Mouse (Mus musculus): ENCODE results near the gene Arhgap45. TPM values are rescaled to one million over a fixed set of nuclear protein-coding genes. Genes with fewer than 3 reads are reported as not detected.
A peak's percentile ranks its signal among the peaks of the same experiment; 100 is the strongest.

The Arhgap45 gene
- polyA plus RNA-seq (2016; fragmentation: Nextera tagmentation; extraction: Ambion mirVana): 3.4 and 3.6 TPM in 2 replicates

DNA sequence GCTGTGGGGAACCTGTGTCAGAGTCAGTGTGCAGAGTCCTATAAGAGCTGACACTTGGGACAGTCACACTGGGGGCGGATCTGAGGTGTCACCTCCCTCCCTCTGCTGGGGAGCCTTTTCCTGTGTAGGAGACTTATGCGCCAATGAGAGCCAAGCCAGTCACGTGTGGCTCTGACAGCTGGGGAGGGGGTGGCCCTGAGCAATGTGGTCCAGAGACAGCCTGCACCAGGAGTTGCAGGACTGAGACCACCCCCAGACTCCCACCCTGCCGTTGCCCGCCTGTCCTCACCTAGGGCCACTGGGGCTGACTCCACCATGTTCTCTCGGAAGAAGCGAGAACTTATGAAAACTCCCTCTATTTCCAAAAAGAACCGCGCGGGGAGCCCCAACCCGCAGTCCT lies at the start of gene Arhgap45:
Gene Arhgap45, plus strand, starts transcription at position 143 of the 400 bp plus-strand sequence.
- Histone ChIP-seq H3K4me2 (no peak within 1 kb of the TSS), H3K4me3 (replicated peaks) (0 out of 2 replicates have a peak within 1 kb of the TSS, but pooled peaks have one; percentile 3), H3K27me3 (peaks cover 86% of the 10 kb centered on the region), H3K4me1 (peaks cover 16% of the 10 kb centered on the region; the same call in 1 of the 2 replicates), H3K27ac (no peak within 1 kb of the TSS), H3K9me3 (no peaks in the 10 kb centered on the region), H3K36me3 (replicated peaks) (no peaks in the 10 kb centered on the region; the same call in 1 of the 2 replicates), H3K9ac (no peak within 1 kb of the TSS)
- no peak for ATAC-seq (ENCODE audit: low FRiP score)
- WGBS: 73% methylated on average over 11 of the region's 11 CpGs

GRCm38 (mm10) chr10:79966886-79967400 lies 49.5 kb upstream of the Arhgap45 start:
- ATAC-seq (ENCODE audit: low FRiP score): no peak
- H3K9ac ChIP-seq: no peak overlapping the region
- no peak overlapping the region for H3K27ac ChIP-seq
- H3K36me3 ChIP-seq (replicated peaks): peaks cover 66% of the 10 kb centered on the region
- no peak overlapping the region for H3K4me3 ChIP-seq (replicated peaks)
- H3K4me2 ChIP-seq: no peak overlapping the region
- H3K27me3 ChIP-seq: peaks cover 33% of the 10 kb centered on the region
- H3K9me3 ChIP-seq: no peaks in the 10 kb centered on the region
- H3K4me1 ChIP-seq: peaks cover 8% of the 10 kb centered on the region
- WGBS: 90% methylated on average over 5 of the region's 5 CpGs

DNA sequence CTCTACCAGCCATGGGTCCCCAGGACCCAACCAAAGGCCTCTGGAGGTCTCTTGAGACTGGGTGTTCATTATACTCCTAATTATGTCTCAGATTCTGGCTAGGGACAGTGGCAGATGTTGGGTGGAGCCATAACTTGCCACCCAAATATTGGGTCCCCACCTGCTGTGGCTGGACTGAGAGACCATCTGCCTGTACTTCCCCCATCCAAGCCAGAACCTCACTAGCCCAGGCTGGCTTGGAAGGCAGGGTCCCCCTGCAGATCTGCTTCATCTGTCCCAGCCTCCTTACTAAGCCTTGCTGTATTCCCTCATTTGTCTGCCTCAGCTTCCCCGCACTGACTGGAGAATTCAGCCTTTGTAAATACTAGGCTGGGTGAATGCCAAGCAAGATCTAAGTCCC lies 48.3 kb upstream of the Arhgap45 start:
- no peak overlapping the region for H3K4me3 ChIP-seq (replicated peaks)
- no peak overlapping the region for H3K27ac ChIP-seq
- no peak overlapping the region for H3K9ac ChIP-seq
- peaks cover 8% of the 10 kb centered on the region for H3K4me1 ChIP-seq
- H3K36me3 ChIP-seq (replicated peaks): peaks cover 54% of the 10 kb centered on the region
- H3K4me2 ChIP-seq: no peak overlapping the region
- H3K27me3 ChIP-seq: peaks cover 46% of the 10 kb centered on the region
- H3K9me3 ChIP-seq: no peaks in the 10 kb centered on the region
- 96% methylated on average over 1 of the region's 1 CpGs for WGBS
- no peak for ATAC-seq (ENCODE audit: low FRiP score)

DNA sequence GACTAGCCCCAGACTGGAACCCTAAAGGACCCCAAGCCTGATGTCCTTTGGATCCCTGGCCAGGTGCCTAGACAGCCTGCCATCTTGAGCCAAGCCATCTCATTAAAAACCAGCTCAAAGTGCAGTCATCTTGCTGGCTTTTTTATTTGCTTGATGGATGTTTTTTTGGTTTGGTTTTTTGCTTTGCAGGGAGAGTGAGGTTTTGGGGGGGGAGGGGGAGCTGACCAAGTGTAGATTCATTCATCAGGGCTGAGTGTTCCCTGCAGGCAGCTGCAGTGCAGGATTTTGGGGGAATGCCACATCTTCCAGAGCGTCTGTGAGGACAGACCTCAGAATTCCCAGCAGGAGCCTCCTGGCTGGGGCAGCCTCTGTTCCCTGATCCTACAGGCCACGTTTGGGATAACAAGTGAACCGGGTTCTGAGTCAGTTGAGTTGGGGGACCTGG lies 47.3 kb upstream of the Arhgap45 start:
- Histone ChIP-seq H3K9ac (no peak overlapping the region), H3K4me3 (replicated peaks) (no peak overlapping the region), H3K27ac (no peak overlapping the region), H3K36me3 (replicated peaks) (peaks cover 49% of the 10 kb centered on the region), H3K4me1 (peaks cover 8% of the 10 kb centered on the region), H3K27me3 (peaks cover 51% of the 10 kb centered on the region), H3K4me2 (no peak overlapping the region), H3K9me3 (no peaks in the 10 kb centered on the region)
- WGBS: 7% methylated on average over 3 of the region's 3 CpGs
- ATAC-seq (ENCODE audit: low FRiP score): no peak

- H3K27ac ChIP-seq: no peak within 1 kb of the TSS
- peak within 1 kb of the TSS; percentile 21 for H3K9ac ChIP-seq
- 8% methylated on average over 47 of the region's 47 CpGs for WGBS
- H3K4me1 ChIP-seq: peaks cover 8% of the 10 kb centered on the region
- no peak for ATAC-seq (ENCODE audit: low FRiP score)
- H3K4me2 ChIP-seq: peak within 1 kb of the TSS; percentile 57
- no peaks in the 10 kb centered on the region for H3K9me3 ChIP-seq
- peaks cover 51% of the 10 kb centered on the region for H3K27me3 ChIP-seq
- peaks cover 43% of the 10 kb centered on the region for H3K36me3 ChIP-seq (replicated peaks)
- H3K4me3 ChIP-seq (replicated peaks): peak within 1 kb of the TSS; percentile 37
Measured at GRCm38 (mm10) chr10:79970415-79971182, 45.9 kb upstream of the Arhgap45 start, which contains the start of gene Grin3b. Gene Grin3b (plus strand): TSS chr10:79970715.

DNA sequence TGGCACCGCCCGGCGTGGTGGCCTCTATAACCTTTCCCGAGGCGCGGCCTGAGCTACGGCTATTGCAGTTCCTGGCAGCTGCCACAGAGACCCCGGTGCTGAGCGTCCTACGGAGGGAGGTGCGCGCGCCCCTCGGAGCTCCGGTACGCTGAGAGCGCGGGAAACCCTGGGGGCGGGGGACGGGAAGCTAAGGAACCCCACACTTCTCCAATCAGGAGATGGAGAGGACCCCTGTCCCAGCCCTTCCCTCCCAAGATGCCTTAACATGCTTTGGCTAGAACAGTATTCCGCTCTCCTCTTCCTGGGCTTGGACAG lies 45.3 kb upstream of the Arhgap45 start:
- Histone ChIP-seq H3K27me3 (peaks cover 51% of the 10 kb centered on the region), H3K36me3 (replicated peaks) (peaks cover 43% of the 10 kb centered on the region), H3K9ac (peak overlapping the region; percentile 21), H3K9me3 (no peaks in the 10 kb centered on the region), H3K4me2 (peak overlapping the region; percentile 57), H3K4me1 (peaks cover 8% of the 10 kb centered on the region), H3K4me3 (replicated peaks) (peak overlapping the region; percentile 37), H3K27ac (no peak overlapping the region)
- WGBS: 3% methylated on average over 21 of the region's 21 CpGs
- ATAC-seq (ENCODE audit: low FRiP score): no peak

DNA sequence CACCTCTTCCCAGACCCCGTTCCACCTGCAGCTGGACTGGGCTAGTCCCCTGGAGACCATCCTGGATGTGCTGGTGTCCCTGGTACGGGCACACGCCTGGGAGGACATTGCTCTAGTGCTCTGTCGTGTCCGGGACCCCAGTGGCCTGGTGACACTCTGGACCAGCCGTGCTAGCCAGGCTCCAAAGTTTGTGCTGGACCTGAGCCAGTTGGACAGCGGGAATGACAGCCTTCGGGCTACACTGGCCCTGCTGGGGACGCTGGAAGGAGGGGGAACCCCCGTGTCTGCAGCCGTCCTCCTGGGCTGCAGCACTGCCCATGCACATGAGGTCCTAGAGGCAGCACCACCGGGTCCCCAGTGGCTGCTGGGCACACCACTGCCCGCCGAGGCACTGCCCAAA lies 43.6 kb upstream of the Arhgap45 start:
- H3K27ac ChIP-seq: no peak overlapping the region
- H3K9me3 ChIP-seq: no peaks in the 10 kb centered on the region
- H3K4me2 ChIP-seq: no peak overlapping the region
- H3K4me1 ChIP-seq: peaks cover 8% of the 10 kb centered on the region
- WGBS: 65% methylated on average over 14 of the region's 14 CpGs
- peaks cover 47% of the 10 kb centered on the region for H3K27me3 ChIP-seq
- no peak overlapping the region for H3K9ac ChIP-seq
- peaks cover 43% of the 10 kb centered on the region for H3K36me3 ChIP-seq (replicated peaks)
- ATAC-seq (ENCODE audit: low FRiP score): no peak
- H3K4me3 ChIP-seq (replicated peaks): no peak overlapping the region

DNA sequence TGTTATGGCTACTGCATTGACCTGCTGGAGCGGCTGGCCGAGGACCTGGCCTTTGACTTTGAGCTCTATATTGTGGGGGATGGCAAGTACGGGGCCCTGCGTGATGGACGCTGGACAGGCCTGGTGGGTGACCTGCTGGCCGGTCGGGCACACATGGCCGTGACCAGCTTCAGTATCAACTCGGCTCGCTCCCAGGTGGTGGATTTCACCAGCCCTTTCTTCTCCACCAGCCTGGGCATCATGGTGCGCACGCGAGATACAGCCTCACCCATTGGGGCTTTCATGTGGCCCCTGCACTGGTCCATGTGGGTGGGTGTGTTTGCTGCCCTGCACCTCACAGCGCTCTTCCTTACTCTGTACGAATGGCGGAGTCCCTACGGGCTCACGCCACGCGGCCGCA lies 42.4 kb upstream of the Arhgap45 start:
- no peak for ATAC-seq (ENCODE audit: low FRiP score)
- Histone ChIP-seq H3K4me3 (replicated peaks) (no peak overlapping the region; the same call in 1 of the 2 replicates), H3K9me3 (no peaks in the 10 kb centered on the region), H3K4me1 (peaks cover 8% of the 10 kb centered on the region), H3K9ac (no peak overlapping the region), H3K36me3 (replicated peaks) (peaks cover 48% of the 10 kb centered on the region), H3K27ac (no peak overlapping the region), H3K4me2 (no peak overlapping the region), H3K27me3 (peaks cover 47% of the 10 kb centered on the region)
- 91% methylated on average over 21 of the region's 21 CpGs for WGBS

GRCm38 (mm10) chr10:79974668-79975067 lies 41.8 kb upstream of the Arhgap45 start:
- no peaks in the 10 kb centered on the region for H3K9me3 ChIP-seq
- H3K27ac ChIP-seq: no peak overlapping the region
- peaks cover 8% of the 10 kb centered on the region for H3K4me1 ChIP-seq
- H3K4me3 ChIP-seq (replicated peaks): no peak overlapping the region
- H3K9ac ChIP-seq: no peak overlapping the region
- H3K4me2 ChIP-seq: no peak overlapping the region
- H3K27me3 ChIP-seq: peaks cover 41% of the 10 kb centered on the region
- WGBS: 89% methylated on average over 8 of the region's 8 CpGs
- no peak for ATAC-seq (ENCODE audit: low FRiP score)
- H3K36me3 ChIP-seq (replicated peaks): peaks cover 54% of the 10 kb centered on the region

GRCm38 (mm10) chr10:79976071-79976721 lies 40.3 kb upstream of the Arhgap45 start:
- peaks cover 26% of the 10 kb centered on the region for H3K27me3 ChIP-seq
- WGBS: 88% methylated on average over 28 of the region's 28 CpGs
- peaks cover 11% of the 10 kb centered on the region for H3K4me1 ChIP-seq
- no peak for ATAC-seq (ENCODE audit: low FRiP score)
- no peak overlapping the region for H3K4me2 ChIP-seq
- H3K4me3 ChIP-seq (replicated peaks): no peak overlapping the region
- peaks cover 60% of the 10 kb centered on the region for H3K36me3 ChIP-seq (replicated peaks)
- H3K9me3 ChIP-seq: no peaks in the 10 kb centered on the region
- no peak overlapping the region for H3K9ac ChIP-seq
- no peak overlapping the region for H3K27ac ChIP-seq

DNA sequence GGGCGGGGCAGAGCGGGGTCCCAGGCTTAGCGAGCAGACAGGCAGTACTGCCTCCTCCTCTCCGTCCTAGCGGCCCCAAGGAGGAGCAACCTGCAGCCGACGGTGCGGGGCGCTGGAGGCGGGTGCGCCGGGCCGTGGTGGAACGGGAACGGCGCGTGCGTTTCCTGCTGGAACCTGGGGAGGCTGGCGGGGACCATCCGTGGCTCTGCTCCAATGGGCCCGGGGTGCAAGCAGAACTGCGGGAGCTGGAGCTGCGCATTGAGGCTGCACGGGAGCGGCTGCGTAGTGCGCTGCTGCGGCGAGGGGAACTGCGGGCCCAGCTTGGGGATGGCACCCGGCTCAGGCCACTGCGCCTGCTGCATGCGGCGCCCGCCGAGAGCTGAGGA lies 39.7 kb upstream of the Arhgap45 start:
- peaks cover 14% of the 10 kb centered on the region for H3K4me1 ChIP-seq
- 67% methylated on average over 35 of the region's 36 CpGs for WGBS
- no peak overlapping the region for H3K9ac ChIP-seq
- H3K4me3 ChIP-seq (replicated peaks): no peak overlapping the region
- H3K27ac ChIP-seq: no peak overlapping the region
- peaks cover 60% of the 10 kb centered on the region for H3K36me3 ChIP-seq (replicated peaks)
- no peak overlapping the region for H3K4me2 ChIP-seq
- peaks cover 20% of the 10 kb centered on the region for H3K27me3 ChIP-seq
- ATAC-seq (ENCODE audit: low FRiP score): no peak
- H3K9me3 ChIP-seq: no peaks in the 10 kb centered on the region

DNA sequence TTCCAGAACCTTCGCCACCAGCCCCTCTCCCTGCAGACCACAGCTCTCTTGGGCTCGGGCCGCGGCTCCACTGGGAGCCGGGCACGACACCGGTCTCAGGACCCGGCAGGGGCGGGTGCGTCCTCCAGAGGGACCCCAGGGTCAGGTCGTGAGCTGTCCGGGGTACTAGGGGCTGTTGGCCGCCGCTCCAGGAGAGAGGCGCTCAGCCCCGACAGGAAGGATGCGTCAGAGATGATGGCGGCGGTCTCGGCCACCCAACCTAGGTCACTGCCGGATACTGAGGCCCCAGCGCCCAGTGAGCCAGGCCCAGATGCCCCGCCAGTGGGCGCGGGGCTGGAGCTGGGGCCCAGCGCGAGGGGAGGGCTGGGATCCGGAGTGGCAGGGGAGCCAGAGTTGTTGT lies 39.1 kb upstream of the Arhgap45 start:
- 81% methylated on average over 28 of the region's 28 CpGs for WGBS

More for the DNA sequence above, 39.1 kb upstream of the Arhgap45 start:
- peaks cover 14% of the 10 kb centered on the region for H3K27me3 ChIP-seq
- H3K9ac ChIP-seq: peak overlapping the region; percentile 12; the same call in 1 of the 2 replicates
- H3K36me3 ChIP-seq (replicated peaks): peaks cover 60% of the 10 kb centered on the region
- H3K9me3 ChIP-seq: no peaks in the 10 kb centered on the region
- 0 out of 2 replicates have a peak overlapping the region, but pooled peaks have one; percentile 1 for H3K4me3 ChIP-seq (replicated peaks)
- H3K27ac ChIP-seq: no peak overlapping the region
- no peak overlapping the region for H3K4me2 ChIP-seq
- ATAC-seq (ENCODE audit: low FRiP score): no peak
- H3K4me1 ChIP-seq: peaks cover 17% of the 10 kb centered on the region
